Mouse (Mus musculus): ENCODE data around the gene Nprl3.
"Not testable (repeated sequence)": the region's sequence is repeated elsewhere in the genome, so short reads cannot be mapped to it uniquely, and the experiment has no call there.

Gene Nprl3

DNA sequence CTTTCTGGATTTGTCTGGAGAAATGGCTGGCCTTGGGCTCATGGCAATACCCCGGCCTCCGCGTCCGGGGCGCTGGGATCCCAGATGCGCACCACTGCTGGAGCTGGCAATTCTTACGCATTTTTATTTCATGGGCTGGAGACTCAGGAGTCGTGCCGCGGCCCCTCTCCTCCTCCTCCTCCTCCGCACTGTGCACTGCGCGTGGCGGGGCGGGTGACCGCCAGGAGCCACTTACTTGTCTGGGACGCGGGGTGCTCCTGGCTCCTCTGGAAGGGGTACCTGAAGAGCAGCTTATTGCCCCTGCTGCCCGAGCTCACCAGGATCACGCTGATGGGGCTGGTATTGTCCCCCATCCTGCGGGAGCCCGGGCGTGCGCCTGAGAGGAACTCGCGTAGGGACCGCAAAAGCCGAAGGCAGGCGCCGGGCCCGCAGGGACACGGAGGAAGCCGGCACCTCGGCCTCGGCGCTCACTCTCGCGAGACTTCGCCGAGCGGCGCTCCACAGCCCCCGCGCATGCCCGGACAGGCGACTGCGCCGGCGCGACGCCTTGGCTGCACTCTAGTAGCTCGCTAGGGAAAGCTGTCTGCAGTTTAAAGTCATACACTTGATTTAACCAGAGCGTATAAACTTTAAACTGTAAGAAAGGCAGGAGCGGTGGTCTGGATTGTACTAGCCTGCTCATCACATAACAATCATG lies at the start of gene Nprl3:
TSS of gene Nprl3 (minus strand) at position 520 of the 697 bp plus-strand sequence.
- peak; percentile 83 for DNase-seq (ENCODE audit: low read depth, low spot score)

- no peak for DNase-seq (ENCODE audit: low read depth, low spot score)
Measured at GRCm38 (mm10) chr11:32316009-32316408, 48.5 kb upstream of the Nprl3 start.

- DNase-seq (ENCODE audit: low read depth, low spot score) = no peak
Measured at GRCm38 (mm10) chr11:32309928-32310327, 42.4 kb upstream of the Nprl3 start.

DNA sequence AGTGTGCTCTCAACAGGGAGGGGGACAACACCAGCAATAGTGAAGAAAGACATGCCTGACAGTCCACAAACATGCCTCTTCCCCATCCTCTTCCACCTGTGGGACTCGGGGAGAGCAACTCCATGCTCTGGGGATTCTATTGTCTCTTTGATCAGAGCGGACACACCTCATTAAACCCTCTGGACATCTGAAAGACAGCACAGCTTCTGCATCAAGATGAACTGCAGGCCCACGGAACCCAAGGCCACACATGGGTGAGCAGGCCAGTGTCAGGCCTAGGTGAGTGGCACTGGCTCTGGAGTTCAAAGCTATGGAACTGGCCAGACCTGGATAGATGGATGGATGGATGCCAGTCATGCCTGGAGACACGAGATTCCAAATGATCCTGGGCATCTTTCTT lies 41.9 kb upstream of the Nprl3 start:
- DNase-seq (ENCODE audit: low read depth, low spot score) = no peak

DNA sequence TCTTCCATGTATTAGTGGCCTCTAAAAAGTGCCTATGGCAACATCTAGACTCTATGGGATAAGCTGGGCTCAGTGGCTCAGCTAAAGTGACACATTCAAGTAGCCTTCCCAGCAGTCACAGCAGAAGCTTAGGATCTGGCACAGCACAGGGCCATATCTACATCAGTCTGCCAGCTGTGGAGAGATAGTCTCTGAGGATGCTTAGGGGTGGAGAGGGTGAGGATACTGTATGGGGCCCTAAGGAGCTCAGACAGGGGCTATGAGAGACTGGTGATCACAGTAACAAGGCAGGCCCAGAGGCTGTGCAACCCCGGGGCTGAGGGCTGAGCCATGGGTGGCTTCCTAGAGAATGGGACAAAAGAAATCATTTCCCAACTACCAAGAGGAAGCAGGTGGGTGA lies 39.5 kb upstream of the Nprl3 start:
- no peak for DNase-seq (ENCODE audit: low read depth, low spot score)

- DNase-seq (ENCODE audit: low read depth, low spot score) = no peak
Measured at GRCm38 (mm10) chr11:32303455-32303854, 35.9 kb upstream of the Nprl3 start.

DNA sequence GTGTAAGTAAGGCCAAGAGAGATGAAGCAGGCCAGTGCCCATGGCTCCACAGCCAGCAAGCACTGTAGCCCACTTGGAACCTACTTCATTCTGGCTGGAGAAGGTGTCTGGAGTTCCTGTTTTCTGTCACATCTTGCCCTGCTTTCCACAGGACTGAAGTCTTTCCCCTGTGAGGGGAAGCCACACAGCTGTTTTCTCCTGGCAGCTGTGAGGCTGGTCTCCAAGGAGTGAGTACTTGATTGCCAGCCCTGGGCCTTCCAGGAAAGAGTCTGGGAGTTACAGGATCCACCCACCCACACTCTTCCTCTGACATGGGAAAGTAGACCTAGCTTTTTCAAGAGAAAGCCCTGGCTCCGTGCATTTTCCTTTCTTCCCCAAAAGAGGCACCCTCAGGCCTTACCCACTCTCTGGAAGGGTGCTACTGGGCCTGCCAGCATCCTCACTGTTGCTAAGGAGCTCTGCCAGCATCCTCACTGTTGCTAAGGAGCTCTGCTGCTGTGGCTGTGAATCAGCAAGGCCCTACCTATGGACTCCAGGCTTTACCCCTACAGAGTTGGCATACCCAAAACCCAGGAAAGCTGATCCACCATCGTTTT lies 35.4 kb upstream of the Nprl3 start:
- DNase-seq (ENCODE audit: low read depth, low spot score) = no peak

DNA sequence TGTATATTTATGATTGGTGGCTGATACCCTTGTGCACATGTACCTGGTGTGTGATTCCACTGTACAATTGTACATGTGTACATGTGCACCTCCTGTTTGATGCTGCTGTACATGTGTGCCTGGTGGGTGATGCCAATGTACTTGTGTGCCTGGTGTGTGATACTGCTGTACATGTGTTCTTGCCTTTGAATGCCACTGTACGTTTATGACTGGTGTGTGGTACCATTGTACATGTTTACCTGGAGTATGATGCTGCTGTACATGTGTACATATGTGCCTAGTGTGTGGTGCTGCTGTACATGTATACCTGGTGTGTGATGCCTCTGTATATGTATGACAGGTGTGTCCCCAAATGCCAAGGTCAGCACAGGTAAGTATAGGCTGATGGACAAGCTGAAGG lies 34.0 kb upstream of the Nprl3 start:
- no peak for DNase-seq (ENCODE audit: low read depth, low spot score)

- no peak for DNase-seq (ENCODE audit: low read depth, low spot score)
Measured at GRCm38 (mm10) chr11:32300279-32301267, 33.1 kb upstream of the Nprl3 start.

GRCm38 (mm10) chr11:32299865-32300264 lies 32.4 kb upstream of the Nprl3 start, which contains the start of gene Hbq1a:
Gene Hbq1a (plus strand): TSS chr11:32300069.
- DNase-seq (ENCODE audit: low read depth, low spot score) = peak; percentile 6

GRCm38 (mm10) chr11:32298532-32298918 lies 31.0 kb upstream of the Nprl3 start:
- DNase-seq (ENCODE audit: low read depth, low spot score) = no peak

DNA sequence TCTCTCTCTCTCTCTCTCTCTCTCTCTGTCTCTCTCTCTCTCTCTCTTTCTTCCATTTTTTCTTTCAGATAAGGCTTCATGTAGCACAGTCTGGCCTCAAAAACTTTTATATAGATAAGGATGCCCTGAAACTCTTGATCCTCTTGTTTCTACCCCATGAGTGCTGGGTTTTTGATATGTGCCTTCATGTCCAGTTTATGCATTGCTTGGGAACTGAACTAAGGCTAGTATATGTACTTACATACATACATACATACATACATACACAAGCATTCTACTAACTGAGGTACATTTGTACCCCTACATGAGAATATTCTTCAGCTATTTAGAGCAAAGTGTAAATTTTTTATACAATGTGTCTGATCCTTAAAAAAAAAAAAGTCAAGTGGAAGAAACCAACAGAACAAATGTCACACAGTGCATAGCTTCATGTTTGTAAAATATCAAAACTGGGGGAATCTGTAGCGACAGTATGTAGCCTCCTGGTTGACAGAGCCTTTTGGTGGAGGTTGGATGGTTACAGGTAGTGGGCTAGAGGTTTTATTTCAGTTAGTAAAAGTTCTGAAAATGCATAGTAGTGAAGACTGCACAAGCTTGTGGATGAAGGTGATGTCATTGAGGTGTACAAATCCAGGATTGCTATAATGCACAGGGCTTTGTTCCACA lies 30.5 kb upstream of the Nprl3 start:
- DNase-seq (ENCODE audit: low read depth, low spot score) = no peak

GRCm38 (mm10) chr11:32297417-32297816 lies 29.9 kb upstream of the Nprl3 start:
- DNase-seq (ENCODE audit: low read depth, low spot score) = not testable (repeated sequence)

- DNase-seq (ENCODE audit: low read depth, low spot score) = not testable (repeated sequence)
Measured at GRCm38 (mm10) chr11:32296203-32296602, 28.7 kb upstream of the Nprl3 start, which contains the start of gene Hba-a2. Gene Hba-a2 (plus strand): TSS chr11:32296489.

GRCm38 (mm10) chr11:32293479-32293878 lies 26.0 kb upstream of the Nprl3 start:
- not testable (repeated sequence) for DNase-seq (ENCODE audit: low read depth, low spot score)

- not testable (repeated sequence) for DNase-seq (ENCODE audit: low read depth, low spot score)
Measured at GRCm38 (mm10) chr11:32292819-32293218, 25.3 kb upstream of the Nprl3 start.

GRCm38 (mm10) chr11:32287493-32287825 lies 20.0 kb upstream of the Nprl3 start:
- DNase-seq (ENCODE audit: low read depth, low spot score) = no peak

DNA sequence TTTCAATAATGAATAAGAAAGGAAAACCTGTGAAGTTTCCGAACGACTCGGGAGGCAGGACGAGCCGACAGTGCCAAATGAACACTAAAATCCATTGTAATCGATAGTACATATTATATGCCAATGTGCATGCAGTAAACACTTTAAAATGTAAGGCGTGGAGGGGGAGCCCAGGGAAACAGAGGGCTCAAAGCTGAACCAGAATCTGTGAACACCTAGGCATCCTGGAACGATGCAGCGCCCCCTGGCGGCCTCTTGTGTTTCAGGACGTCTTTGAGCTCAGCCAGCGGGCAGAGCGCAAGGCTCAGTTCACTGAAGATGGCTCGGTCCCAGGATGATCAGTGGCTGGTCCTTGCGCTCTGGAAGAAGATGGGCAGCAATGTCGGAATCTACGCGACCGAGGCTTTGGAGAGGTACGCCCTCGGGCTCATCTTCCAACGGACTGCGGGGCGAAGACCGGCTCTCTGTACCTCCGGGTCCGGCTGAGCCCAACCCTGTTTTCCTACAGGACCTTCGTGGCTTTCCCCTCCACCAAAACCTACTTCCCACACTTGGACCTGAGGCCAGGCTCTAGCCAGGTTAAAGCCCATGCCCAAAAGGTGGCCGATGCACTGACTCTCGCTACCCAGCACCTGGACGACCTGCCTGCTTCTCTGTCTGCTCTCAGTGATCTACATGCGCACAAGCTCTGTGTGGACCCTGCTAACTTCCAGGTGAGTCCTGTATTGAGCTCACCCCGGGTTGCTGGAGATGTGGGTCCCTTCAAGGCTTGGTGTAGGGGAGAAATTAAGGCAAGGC lies 19.4 kb upstream of the Nprl3 start, which contains the start of gene Hbq1b:
TSS of gene Hbq1b (plus strand) at position 271 of the 798 bp plus-strand sequence.
- not testable (repeated sequence) for DNase-seq (ENCODE audit: low read depth, low spot score)

DNA sequence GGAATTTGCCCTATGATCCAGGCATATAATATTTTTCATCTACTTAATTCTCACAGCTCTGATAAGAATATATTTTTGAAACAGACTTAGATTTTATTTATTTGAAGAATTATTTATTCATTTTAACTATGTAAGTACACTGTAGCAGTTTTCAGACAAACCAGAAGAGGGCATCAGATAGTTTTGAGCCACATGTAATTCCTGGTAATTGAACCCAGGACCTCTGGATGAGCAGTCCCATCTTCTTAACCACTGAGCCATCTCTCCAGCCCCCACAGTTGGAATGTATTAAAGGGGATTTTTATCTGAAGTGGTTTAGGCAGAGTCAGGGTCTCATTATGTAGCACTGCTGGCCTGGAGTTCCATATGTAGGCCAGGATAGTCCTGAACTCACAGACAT lies 18.4 kb upstream of the Nprl3 start:
- DNase-seq (ENCODE audit: low read depth, low spot score) = not testable (repeated sequence)

- no peak for DNase-seq (ENCODE audit: low read depth, low spot score)
Measured at GRCm38 (mm10) chr11:32285031-32285775, 17.7 kb upstream of the Nprl3 start.

Data from retina, adult 2 months (tissue).